Mouse (Mus musculus) brain, embryonic 14.5 days (tissue): ENCODE measurements around the gene Olfr536.

Experiments
- CTCF ChIP-seq: fragments of 200-500 bp; IDR thresholded peaks from 2 replicates; pipeline ENCODE4 v1.5.1; 2012; ENCODE audit warnings: inconsistent platforms, mild to moderate bottlenecking, moderate library complexity, borderline replicate concordance; ENCODE audit not compliant: insufficient read depth, insufficient read length; ENCODE audit errors: extremely low read depth
- POLR2A ChIP-seq: fragments of 200-500 bp; IDR thresholded peaks from 2 replicates; pipeline ENCODE4 v1.6.1; 2012; ENCODE audit warnings: mild to moderate bottlenecking, inconsistent platforms, borderline replicate concordance; ENCODE audit not compliant: poor library complexity, insufficient read depth, insufficient read length, severe bottlenecking; ENCODE audit errors: extremely low read depth

DNA sequence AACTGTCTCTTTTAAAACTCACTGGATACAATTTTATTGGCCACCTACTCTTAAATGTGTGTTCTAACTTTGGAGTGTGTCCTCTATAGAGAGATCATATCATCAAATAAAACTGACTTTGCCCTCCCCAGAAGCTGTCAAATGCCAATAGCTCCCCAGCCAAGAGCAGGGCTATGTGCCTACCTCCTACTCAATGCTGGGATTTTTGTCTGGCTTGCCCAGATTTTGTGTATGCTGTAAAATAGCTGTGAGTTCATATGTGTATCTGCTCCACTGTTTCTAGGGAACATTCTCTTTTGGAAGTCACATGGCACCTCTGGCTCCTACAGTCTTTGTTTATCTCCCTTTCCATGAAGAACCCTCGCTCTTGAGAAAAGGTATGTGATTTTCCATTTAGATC, 18.2 kb downstream of the Olfr536 start:
- no peak for TF ChIP-seq CTCF
- no peak for TF ChIP-seq POLR2A
